Mouse (Mus musculus) forebrain, embryonic 16.5 days (tissue): Measurements from ENCODE around the gene Zfp58. TPM values are rescaled to one million over a fixed set of nuclear protein-coding genes. Genes with fewer than 3 reads are reported as not detected.

Experiments
- ATAC-seq: fragments of 200-750 bp; cut with Nextera tagmentation; 2 replicates; pipeline ENCODE4 v1.8.0; 2017; ENCODE audit warnings: mild to moderate bottlenecking, moderate library complexity
- H3K27ac ChIP-seq: fragments of 300-500 bp; sonication (generic); 2 replicates; pipeline ENCODE4 v1.5.1; 2014; ENCODE audit warnings: low read length, control low read depth
- H3K27me3 ChIP-seq: fragments of 300-500 bp; sonication (generic); replicated peaks from 2 replicates; pipeline ENCODE4 v1.6.1; 2014; ENCODE audit warnings: low read length; ENCODE audit not compliant: control insufficient read depth, insufficient read depth
- H3K36me3 ChIP-seq: fragments of 300-500 bp; sonication (generic); 2 replicates; pipeline ENCODE4 v1.6.1; 2014; ENCODE audit not compliant: control insufficient read depth, insufficient read depth
- H3K4me1 ChIP-seq: fragments of 300-500 bp; sonication (generic); replicated peaks from 2 replicates; pipeline ENCODE4 v1.6.1; 2014; ENCODE audit warnings: low read length; ENCODE audit not compliant: control insufficient read depth, insufficient read depth
- H3K4me2 ChIP-seq: fragments of 300-500 bp; sonication (generic); 2 replicates; pipeline ENCODE4 v1.6.1; 2014; ENCODE audit warnings: mild to moderate bottlenecking, low read length, control low read depth
- H3K4me3 ChIP-seq: fragments of 300-500 bp; sonication (generic); replicated peaks from 2 replicates; pipeline ENCODE4 v1.5.1; 2014; ENCODE audit warnings: mild to moderate bottlenecking, low read length, control low read depth
- H3K9ac ChIP-seq: fragments of 300-500 bp; sonication (generic); replicated peaks from 2 replicates; pipeline ENCODE4 v1.6.1; 2014; ENCODE audit warnings: low read depth, low read length, control low read depth
- H3K9me3 ChIP-seq: fragments of 300-500 bp; sonication (generic); 2 replicates; pipeline ENCODE4 v1.6.1; 2016; ENCODE audit warnings: low read length; ENCODE audit not compliant: control insufficient read depth
- WGBS: fragments of 180-500 bp; shearing (Covaris S2); extraction: QIAGEN DNeasy Blood & Tissue Kit; methylation state at CpG from one replicate; pipeline ENCODE4 v1.1.7; 2014; 5-methylcytosine and 5-hydroxymethylcytosine counted together
- polyA plus RNA-seq: library from polyadenylated mRNA; unstranded; fragments of >200 nt; fragmentation: Nextera tagmentation; extraction: Ambion mirVana; gene quantifications from 2 replicates; pipeline ENCODE4 v1.2.1, GENCODE M21; 2015

Zfp58 gene
- 13.9 and 14.8 TPM in 2 replicates for polyA plus RNA-seq

DNA sequence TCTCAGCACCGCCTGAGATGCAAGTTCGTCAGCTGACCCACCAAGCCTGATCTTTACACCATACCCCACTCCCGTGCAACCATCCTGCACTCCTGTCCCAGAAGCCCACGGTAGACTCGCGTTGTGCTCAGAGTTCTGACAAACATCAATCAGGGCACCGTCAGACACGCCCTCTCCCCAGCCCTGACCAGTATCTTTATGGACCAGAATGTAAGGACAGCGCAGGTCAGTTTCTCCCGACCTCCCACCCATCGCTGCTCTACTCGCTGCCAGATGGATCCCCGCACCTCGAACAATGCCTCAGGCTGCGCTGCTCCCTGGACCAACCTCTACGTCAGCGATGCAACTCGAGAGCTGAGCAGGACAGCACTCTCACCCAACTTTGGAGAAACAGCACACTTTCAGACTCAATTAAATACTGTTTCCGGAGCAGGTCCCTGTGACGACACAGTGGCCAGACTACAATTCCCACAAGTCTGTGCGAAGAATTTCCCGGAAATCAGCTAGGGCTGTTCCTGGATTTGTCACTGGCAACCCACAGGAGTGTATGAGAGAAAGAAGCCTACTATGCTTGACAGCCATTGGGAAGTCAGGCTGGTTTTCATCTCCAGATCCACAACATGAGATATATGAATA lies at the start of gene Zfp58:
TSS of gene Zfp58 (minus strand) at position 472 of the 636 bp plus-strand sequence.
- Histone ChIP-seq H3K4me2 (peak within 1 kb of the TSS; percentile 80), H3K27ac (no peak within 1 kb of the TSS), H3K36me3 (peaks cover 2% of the 10 kb centered on the region), H3K9ac (peak within 1 kb of the TSS; percentile 71), H3K4me3 (peak within 1 kb of the TSS; percentile 88), H3K4me1 (peaks cover 8% of the 10 kb centered on the region), H3K9me3 (no peaks in the 10 kb centered on the region), H3K27me3 (no peaks in the 10 kb centered on the region)
- under 1% methylated on average over 22 of the region's 22 CpGs for WGBS
- peak; percentile 98 for ATAC-seq

DNA sequence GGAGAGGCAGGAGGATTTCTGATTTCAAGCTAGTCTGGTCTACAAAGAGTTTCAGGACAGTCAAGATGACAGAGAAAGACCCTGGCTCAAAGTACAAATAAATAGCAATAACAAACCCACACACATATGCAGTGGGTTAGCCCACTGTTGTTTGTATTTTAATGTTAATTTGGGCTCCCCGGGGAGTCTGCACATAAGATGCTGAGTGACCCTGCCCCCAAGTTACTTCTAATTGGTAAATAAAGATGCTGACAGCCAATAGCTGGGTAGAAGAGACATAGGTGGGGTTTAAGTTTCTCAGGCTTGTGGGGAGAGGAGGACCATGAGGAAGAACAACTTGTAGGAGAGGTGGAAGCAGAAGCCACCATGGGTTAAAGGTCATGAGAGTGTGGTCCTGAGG lies 45.6 kb upstream of the Zfp58 start:
- Histone ChIP-seq H3K27me3 (no peaks in the 10 kb centered on the region), H3K27ac (no peak overlapping the region), H3K9ac (no peak overlapping the region), H3K4me1 (0 out of 2 replicates have a peak, but pooled peaks cover 1% of the 10 kb centered on the region), H3K36me3 (peaks cover 31% of the 10 kb centered on the region), H3K9me3 (no peaks in the 10 kb centered on the region), H3K4me2 (no peak overlapping the region), H3K4me3 (no peak overlapping the region)
- 74% methylated on average over 1 of the region's 1 CpGs for WGBS
- ATAC-seq, result no peak

DNA sequence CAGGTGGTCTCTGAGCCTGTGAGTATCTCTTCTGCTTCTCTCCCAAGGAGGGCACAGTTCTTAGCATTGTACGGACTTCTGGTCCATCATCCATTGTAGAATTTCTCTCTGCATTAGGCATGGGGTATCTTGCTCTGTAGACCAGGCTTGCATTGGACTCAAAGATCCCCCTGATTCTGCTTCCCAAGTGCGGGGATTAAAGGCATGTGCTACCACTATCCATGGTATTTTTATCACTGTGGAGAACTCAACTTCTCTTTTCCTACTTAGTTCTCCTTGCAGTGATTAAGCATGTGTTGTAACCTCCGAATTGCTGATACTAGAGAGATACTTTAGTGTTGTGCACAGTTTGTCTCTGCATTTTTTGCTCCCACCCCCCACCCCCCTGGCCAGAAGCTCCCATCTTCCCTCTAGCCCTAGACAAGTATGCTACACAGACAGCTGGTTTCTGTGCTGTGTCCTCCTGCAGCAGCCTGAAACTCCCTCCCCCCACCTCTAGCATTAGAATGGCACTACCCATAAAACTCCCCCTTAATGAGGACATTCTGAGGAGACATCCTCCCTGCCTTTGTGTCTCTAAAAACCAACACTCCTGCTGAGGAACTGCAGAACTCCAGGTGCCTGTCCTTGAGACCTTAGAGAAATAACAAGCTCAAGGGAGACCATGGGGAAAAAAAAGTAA lies 26.8 kb upstream of the Zfp58 start:
- no peak for ATAC-seq
- no peaks in the 10 kb centered on the region for H3K27me3 ChIP-seq
- peaks cover 20% of the 10 kb centered on the region for H3K4me1 ChIP-seq
- H3K4me2 ChIP-seq, result no peak overlapping the region
- H3K4me3 ChIP-seq, result no peak overlapping the region
- no peaks in the 10 kb centered on the region for H3K36me3 ChIP-seq
- no peak overlapping the region for H3K9ac ChIP-seq
- H3K27ac ChIP-seq, result no peak overlapping the region
- 80% methylated on average over 3 of the region's 3 CpGs for WGBS
- H3K9me3 ChIP-seq, result no peaks in the 10 kb centered on the region

DNA sequence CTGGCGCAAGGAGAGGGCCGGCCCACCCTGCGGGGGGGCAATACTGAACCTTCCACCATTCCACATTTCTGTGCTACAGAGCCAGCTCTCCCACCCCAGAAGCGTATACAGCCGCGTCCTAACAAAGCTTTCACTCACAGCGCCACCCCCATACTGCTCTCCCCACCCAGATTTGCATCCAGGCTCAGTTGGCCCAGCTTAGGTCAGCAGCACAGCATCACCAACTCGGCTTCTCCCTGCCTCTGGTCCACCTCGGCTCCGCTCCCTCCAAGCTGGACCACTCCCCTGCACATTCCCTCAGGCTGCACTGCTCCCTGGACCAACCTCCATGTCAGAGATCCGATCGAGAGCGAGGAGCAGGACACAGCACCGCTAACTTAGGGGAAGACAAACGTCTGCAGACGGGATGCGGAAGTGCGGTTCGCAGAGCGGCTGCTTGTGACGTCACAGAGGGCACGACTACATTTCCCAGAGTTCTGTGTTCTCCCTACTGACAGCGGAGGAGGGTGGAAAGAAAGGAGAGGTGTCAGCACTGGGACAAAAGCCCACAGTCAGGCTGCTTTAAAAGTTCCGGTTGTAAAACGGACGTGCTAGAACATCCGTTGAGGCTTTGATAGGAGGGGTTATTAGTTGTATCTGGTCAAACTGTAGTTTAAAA lies 25.5 kb upstream of the Zfp58 start, which contains the start of the genes Gm26965 and Zfp87:
TSS of gene Gm26965 (minus strand) at position 399 of the 658 bp plus-strand sequence.
TSS of gene Zfp87 (minus strand) at position 425 of the 658 bp plus-strand sequence.
- Histone ChIP-seq H3K4me2 (peak within 1 kb of the TSS; percentile 96), H3K4me1 (peaks cover 20% of the 10 kb centered on the region), H3K4me3 (peak within 1 kb of the TSS; percentile 99), H3K9me3 (no peaks in the 10 kb centered on the region), H3K27me3 (no peaks in the 10 kb centered on the region), H3K9ac (peak within 1 kb of the TSS; percentile 88), H3K36me3 (0 out of 2 replicates have a peak, but pooled peaks cover 3% of the 10 kb centered on the region), H3K27ac (peak within 1 kb of the TSS; percentile 78)
- peak; percentile 99 for ATAC-seq
- under 1% methylated on average over 27 of the region's 27 CpGs for WGBS

DNA sequence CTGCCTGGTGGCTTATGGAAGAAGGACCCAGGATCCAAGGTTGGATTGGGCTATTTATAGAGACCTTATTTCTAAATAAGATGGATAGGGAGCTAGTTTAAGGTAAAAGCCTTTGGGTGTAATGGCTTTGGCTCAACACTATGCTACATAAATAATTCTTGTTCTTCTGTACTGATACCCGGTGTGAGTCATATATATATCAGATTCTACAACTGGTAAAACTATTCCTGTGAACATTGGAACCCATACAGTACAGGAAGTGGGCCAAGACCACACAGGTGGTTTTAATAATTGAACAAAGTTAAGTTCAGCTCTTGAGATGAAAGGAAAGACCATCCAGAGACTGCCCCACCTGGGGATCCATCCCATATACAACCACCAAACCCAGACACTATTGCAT lies 553 bp upstream of the Zfp58 start:
- no peaks in the 10 kb centered on the region; the same call in 1 of the 2 replicates for H3K36me3 ChIP-seq
- H3K4me1 ChIP-seq, result peaks cover 8% of the 10 kb centered on the region
- 89% methylated on average over 1 of the region's 1 CpGs for WGBS
- H3K4me2 ChIP-seq, result no peak overlapping the region; the same call in 1 of the 2 replicates
- peak; percentile 19 for ATAC-seq
- no peaks in the 10 kb centered on the region for H3K9me3 ChIP-seq
- no peak overlapping the region for H3K9ac ChIP-seq
- no peak overlapping the region for H3K27ac ChIP-seq
- no peak overlapping the region for H3K4me3 ChIP-seq
- no peaks in the 10 kb centered on the region for H3K27me3 ChIP-seq

DNA sequence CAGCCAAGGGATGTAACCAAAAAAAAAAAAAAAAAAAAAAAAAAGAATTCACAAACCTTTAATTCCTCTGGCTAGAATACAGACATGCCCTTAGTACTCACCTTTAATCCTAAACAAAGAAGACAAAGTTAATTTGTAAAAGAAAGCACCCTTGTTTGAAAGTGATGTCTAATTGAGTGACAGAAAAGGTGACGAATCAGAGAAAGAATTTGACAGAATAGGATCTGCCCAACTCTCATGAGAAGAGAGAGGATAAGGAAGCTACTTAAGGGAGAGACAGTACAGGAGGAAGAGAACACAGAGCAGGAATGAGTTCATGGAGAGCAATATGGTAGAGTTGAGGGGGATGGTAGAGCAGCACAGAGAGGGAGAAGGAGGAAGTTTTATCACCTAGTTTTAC lies 4.7 kb downstream of the Zfp58 start:
- Histone ChIP-seq H3K9ac (no peak overlapping the region), H3K4me3 (no peak overlapping the region), H3K27ac (no peak overlapping the region), H3K4me1 (peaks cover 8% of the 10 kb centered on the region), H3K9me3 (peaks cover 7% of the 10 kb centered on the region), H3K4me2 (no peak overlapping the region), H3K27me3 (no peaks in the 10 kb centered on the region), H3K36me3 (peaks cover 41% of the 10 kb centered on the region)
- 89% methylated on average over 1 of the region's 1 CpGs for WGBS
- no peak for ATAC-seq

DNA sequence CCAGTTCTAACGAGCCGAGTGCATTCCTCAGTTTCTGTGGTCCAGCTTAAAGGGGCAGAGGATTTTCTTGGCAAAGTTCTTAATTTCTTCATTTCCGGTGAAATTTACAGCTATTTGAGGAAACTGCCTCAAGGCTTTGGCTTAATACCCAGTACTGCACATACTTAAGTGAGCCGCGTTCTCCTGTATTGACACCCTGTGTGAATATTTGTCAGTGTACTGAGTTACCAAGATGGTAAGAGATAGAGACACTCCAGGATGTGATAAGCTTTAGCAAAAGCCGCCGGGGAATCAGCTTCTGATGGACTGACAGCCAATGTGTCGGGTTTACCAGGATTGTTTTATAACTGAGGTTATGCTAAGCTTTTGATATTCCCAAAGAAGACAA lies 15.9 kb downstream of the Zfp58 start:
- ATAC-seq, result peak; percentile 68

DNA sequence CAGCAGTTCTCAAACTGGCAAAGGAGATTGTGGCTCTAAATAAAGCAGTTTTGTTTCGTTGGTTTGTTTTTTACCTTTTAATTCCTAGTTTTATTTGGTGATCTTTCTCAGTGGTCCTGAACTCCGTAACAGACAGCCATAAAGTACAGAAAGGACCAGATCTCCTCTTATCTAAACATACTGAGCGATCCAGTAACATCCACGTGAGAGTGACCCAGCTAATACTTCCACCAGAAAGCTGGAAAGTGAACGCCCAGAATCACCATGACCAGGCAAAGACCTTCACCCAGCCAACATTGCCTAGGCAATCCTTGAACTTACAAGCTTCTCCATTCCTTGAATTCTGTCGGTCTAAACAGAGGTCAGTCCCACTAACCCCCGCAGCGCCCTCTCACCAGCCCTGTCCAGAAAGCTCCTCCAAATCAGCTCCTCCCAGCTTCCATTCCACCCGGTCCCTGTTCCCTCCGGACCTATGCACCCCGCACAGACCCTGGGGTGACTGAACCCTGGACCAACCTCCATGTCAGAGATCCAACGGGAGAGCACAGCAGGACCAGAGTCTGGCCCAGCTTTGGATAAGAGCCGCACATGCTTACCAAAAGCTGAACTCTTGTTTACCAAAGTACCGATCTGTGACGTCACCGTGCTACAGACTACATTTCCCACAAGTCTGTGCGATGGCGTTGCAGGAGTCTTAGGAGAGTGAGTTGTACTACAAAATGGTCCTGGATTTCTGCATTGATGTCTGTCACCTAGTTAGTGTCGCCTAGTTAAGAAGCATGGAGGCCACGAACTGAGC lies 16.5 kb downstream of the Zfp58 start, which contains the start of gene Zfp874b:
TSS of gene Zfp874b (minus strand) at position 634 of the 799 bp plus-strand sequence.
- Histone ChIP-seq H3K9me3 (no peaks in the 10 kb centered on the region), H3K4me3 (peak within 1 kb of the TSS; percentile 71), H3K27ac (peak within 1 kb of the TSS; percentile 31; the same call in 1 of the 2 replicates), H3K36me3 (peaks cover 8% of the 10 kb centered on the region), H3K27me3 (no peaks in the 10 kb centered on the region), H3K4me2 (peak within 1 kb of the TSS; percentile 80), H3K9ac (peak within 1 kb of the TSS; percentile 66), H3K4me1 (peaks cover 11% of the 10 kb centered on the region)
- ATAC-seq, result peak; percentile 97
- WGBS, result 5% methylated on average over 20 of the region's 20 CpGs

More for the DNA sequence above, 15.9 kb downstream of the Zfp58 start:
- 40% methylated on average over 8 of the region's 8 CpGs for WGBS
- peak overlapping the region; percentile 66 for H3K9ac ChIP-seq
- peaks cover 11% of the 10 kb centered on the region for H3K4me1 ChIP-seq
- H3K36me3 ChIP-seq, result peaks cover 13% of the 10 kb centered on the region
- H3K9me3 ChIP-seq, result no peaks in the 10 kb centered on the region
- H3K4me3 ChIP-seq, result peak overlapping the region; percentile 71
- H3K4me2 ChIP-seq, result peak overlapping the region; percentile 80
- H3K27me3 ChIP-seq, result no peaks in the 10 kb centered on the region
- peak overlapping the region; percentile 31; the same call in 1 of the 2 replicates for H3K27ac ChIP-seq
